Mouse (Mus musculus) ES-E14 (cell line): ENCODE measurements at regions not wholly inside any gene's neighbourhood (a gene's known extent, or its start where the extent isn't known, plus 50 kb on each side); places are given as distances from the start of the nearest gene placed in this dataset.

Experiments used
- CHD2 ChIP-seq: IDR thresholded peaks from 2 replicates; pipeline ENCODE4 v1.6.1; 2014; ENCODE audit warnings: mild to moderate bottlenecking, low read depth, low read length, inconsistent platforms
- HCFC1 ChIP-seq: IDR thresholded peaks from 2 replicates; pipeline ENCODE4 v1.6.1; 2012; ENCODE audit warnings: low read length, inconsistent platforms, borderline replicate concordance; ENCODE audit not compliant: insufficient read depth
- MAFK ChIP-seq: IDR thresholded peaks from 2 replicates; pipeline ENCODE4 v1.6.1; 2014; ENCODE audit warnings: mild to moderate bottlenecking, low read depth, low read length, inconsistent platforms; ENCODE audit not compliant: insufficient read depth
- ZC3H11A ChIP-seq: IDR thresholded peaks from 2 replicates; pipeline ENCODE4 v1.6.1; 2012; ENCODE audit warnings: low read depth, mild to moderate bottlenecking, inconsistent platforms, low read length, borderline replicate concordance
- ZNF384 ChIP-seq: IDR thresholded peaks from 2 replicates; pipeline ENCODE4 v1.6.1; 2012; ENCODE audit warnings: low read depth, low read length, inconsistent platforms

GRCm38 (mm10) chr10:66854895-66855294 is 241.0 kb upstream of the Jmjd1c start:
- TF ChIP-seq ZNF384 (no peak), HCFC1 (no peak), CHD2 (no peak), MAFK (no peak), ZC3H11A (no peak)
